17 mouse cellular contexts compared by ENCODE assay signal in the genomic region with DNA sequence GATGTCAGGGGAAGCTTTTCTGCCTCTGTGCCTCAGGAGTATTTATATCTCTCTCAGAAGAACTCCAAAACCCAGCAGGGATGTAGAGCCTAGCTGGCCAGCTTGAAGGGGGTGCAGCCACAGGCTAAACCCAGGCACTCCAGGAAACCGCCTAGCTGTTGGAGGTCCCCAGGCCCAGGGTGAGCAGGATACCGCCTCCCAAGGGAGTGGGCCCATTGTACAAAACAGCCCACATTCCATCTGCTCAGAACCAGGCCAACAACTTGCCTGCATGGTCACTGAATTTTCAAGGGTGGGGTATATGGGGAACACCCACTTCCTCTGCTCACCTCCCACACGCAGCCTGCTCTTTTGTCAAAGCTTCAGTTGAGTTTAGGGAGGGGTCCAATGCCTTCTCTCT. TPM values are rescaled to one million over a fixed set of nuclear protein-coding genes. Genes with fewer than 3 reads are reported as not detected.
DNase-seq lines count a peak whose midpoint lies in the region; ATAC-seq and TF ChIP-seq lines count a peak whose summit lies in the region.
"Had no signal": no experiment of that assay in that cellular context is flagged by ENCODE, and none has a peak within 500 bp of the region (broad histone marks: within the 10 kb centered on the region; RNA-seq: fewer than 3 reads in every experiment).

No protein-coding gene starts in this region.

- 95% methylated on average over 3 of the region's 3 CpGs for WGBS in hindbrain, postnatal 0 days

- intact Hi-C loops in left cerebral cortex, postnatal 25 days (cut with DNase I) = loop anchor here (5.0 kb wide), 1 partner anchor 37 kb away; no protein-coding TSS in a partner anchor

- no peak overlapping the region for H3K9ac ChIP-seq in ES-Bruce4 (ENCODE audit: low read depth, poor library complexity, severe bottlenecking)
- H3K9ac ChIP-seq in hindbrain, postnatal 0 days (replicated peaks; ENCODE audit: low read length) = no peak overlapping the region
- H3K9ac ChIP-seq: embryonic facial prominence, embryonic 15.5 days; hindbrain, embryonic 14.5 days; lung, embryonic 15.5 days had no signal

- TF ChIP-seq CTCF in ES-Bruce4 (IDR thresholded peaks at IDR 0.05; ENCODE audit: low read depth, low read length) = no peak
- TF ChIP-seq CTCF in hindbrain, postnatal 0 days (IDR thresholded peaks at IDR 0.05; ENCODE audit: low read depth) = no peak

- H3K4me3 ChIP-seq in ES-Bruce4 (ENCODE audit: low read depth, low read length) = no peak overlapping the region
- H3K4me3 ChIP-seq in hindbrain, postnatal 0 days (ENCODE audit: low read length) = no peak overlapping the region
- H3K4me3 ChIP-seq: embryonic facial prominence, embryonic 15.5 days; lung, embryonic 15.5 days; megakaryocyte, embryonic 14.5 days had no signal

- H3K27ac ChIP-seq in ES-Bruce4 (ENCODE audit: insufficient read depth, low read length) = peak overlapping the region; percentile 5; the same call in 1 of the 2 replicates
- H3K27ac ChIP-seq in hindbrain, postnatal 0 days = no peak overlapping the region
- H3K27ac ChIP-seq: embryonic facial prominence, embryonic 15.5 days; hindbrain, embryonic 14.5 days; lung, embryonic 15.5 days had no signal

- H3K9me3 ChIP-seq in ES-Bruce4 (replicated peaks; ENCODE audit: control insufficient read depth, insufficient read depth, low read length, poor library complexity, severe bottlenecking) = no peaks in the 10 kb centered on the region
- H3K9me3 ChIP-seq in hindbrain, postnatal 0 days (ENCODE audit: low read length) = no peaks in the 10 kb centered on the region
- H3K9me3 ChIP-seq: embryonic facial prominence, embryonic 15.5 days; lung, embryonic 15.5 days; megakaryocyte, embryonic 14.5 days had no signal

- peak; percentile 42 to 71 for DNase-seq in layer of hippocampus, adult 18-20 months (ENCODE audit: low spot score in 2 of 2)
- no peak for DNase-seq in layer of hippocampus, postnatal 36 days
- peak; percentile 70 for DNase-seq in brain, adult 2 months (ENCODE audit: low read depth, low spot score)
- peak; percentile 46 to 91 for DNase-seq in left cerebral cortex, postnatal 25 days (ENCODE audit: low spot score in 2 of 2)
- DNase-seq in hindbrain, postnatal 0 days (ENCODE audit: low spot score) = no peak
- DNase-seq: adrenal gland, adult 8-10 months; kidney, adult 8-10 months; liver had no signal

- TF ChIP-seq POLR2A in ES-Bruce4 (IDR thresholded peaks at IDR 0.05; ENCODE audit: insufficient read depth, low read length) = no peak

- no peak for ATAC-seq in hindbrain, postnatal 0 days
- ATAC-seq in cerebellum, adult (ENCODE audit: insufficient number of reproducible peaks, low FRiP score, low TSS enrichment) = no peak
- ATAC-seq: CD4-positive, CD25-positive, alpha-beta regulatory T cell, adult 4 months; forebrain, embryonic 14.5 days had no signal

- no peaks in the 10 kb centered on the region for H3K27me3 ChIP-seq in ES-Bruce4 (ENCODE audit: control insufficient read depth, insufficient read depth, low read length, poor library complexity, severe bottlenecking)
- H3K27me3 ChIP-seq in hindbrain, postnatal 0 days (ENCODE audit: insufficient read depth, low read length) = no peaks in the 10 kb centered on the region
- H3K27me3 ChIP-seq: embryonic facial prominence, embryonic 15.5 days; lung, embryonic 15.5 days had no signal

- peaks cover 1% of the 10 kb centered on the region for H3K4me1 ChIP-seq in ES-Bruce4 (ENCODE audit: control insufficient read depth, insufficient read depth, low read length)
- no peaks in the 10 kb centered on the region for H3K4me1 ChIP-seq in hindbrain, postnatal 0 days (ENCODE audit: insufficient read depth, low read length)
- H3K4me1 ChIP-seq: embryonic facial prominence, embryonic 15.5 days had no signal

- no peak for TF ChIP-seq EP300 in ES-Bruce4 (IDR thresholded peaks at IDR 0.05; ENCODE audit: insufficient read depth, low read depth, low read length)

- no peak overlapping the region for H3K4me2 ChIP-seq in hindbrain, postnatal 0 days (ENCODE audit: low read depth, low read length)
- H3K4me2 ChIP-seq: embryonic facial prominence, embryonic 15.5 days; hindbrain, embryonic 14.5 days; lung, embryonic 15.5 days had no signal

- no peaks in the 10 kb centered on the region for H3K36me3 ChIP-seq in ES-Bruce4 (ENCODE audit: control insufficient read depth, insufficient read depth, low read length, poor library complexity, severe bottlenecking)
- peaks cover 5% of the 10 kb centered on the region; the same call in 1 of the 2 replicates for H3K36me3 ChIP-seq in hindbrain, postnatal 0 days (ENCODE audit: insufficient read depth, low read length)

RNA-seq across cellular contexts. Expression of a gene that starts 17.6 kb away (rescaled TPM):
- 10 to 100 TPM; 25.3 to 28.7 TPM for total RNA-seq in layer of hippocampus, adult 18-20 months (2021)
- 10 to 100 TPM; 27.4 to 31.7 TPM for total RNA-seq in layer of hippocampus, postnatal 36 days (2021)
- 27.1 and 28.6 TPM in 2 replicates for polyA plus RNA-seq in ES-Bruce4 (2011; ENCODE audit: insufficient read depth, insufficient read length, low read depth, missing spikeins)
- total RNA-seq in left cerebral cortex, postnatal 25 days (2021) = 10 to 100 TPM; 21.0 to 27.2 TPM
- total RNA-seq in hindbrain, postnatal 0 days (2014; rRNA removed) = 4.0 and 17.2 TPM in 2 replicates
- 13.9 and 17.3 TPM in 2 replicates for polyA plus RNA-seq in hindbrain, postnatal 0 days (2015; fragmentation: Nextera tagmentation; extraction: Ambion mirVana)

RNA-seq across cellular contexts. Expression of a gene that starts 22.4 kb away (rescaled TPM):
- 10 to 100 TPM; 20.4 to 22.6 TPM for total RNA-seq in layer of hippocampus, adult 18-20 months (2021)
- total RNA-seq in layer of hippocampus, postnatal 36 days (2021) = 10 to 100 TPM; 19.8 to 20.6 TPM
- 4.7 and 6.3 TPM in 2 replicates for polyA plus RNA-seq in ES-Bruce4 (2011; ENCODE audit: insufficient read depth, insufficient read length, low read depth, missing spikeins)
- total RNA-seq in left cerebral cortex, postnatal 25 days (2021) = 10 to 100 TPM; 18.6 to 19.7 TPM
- total RNA-seq in hindbrain, postnatal 0 days (2014; rRNA removed) = 25.6 and 38.8 TPM in 2 replicates
- polyA plus RNA-seq in hindbrain, postnatal 0 days (2015; fragmentation: Nextera tagmentation; extraction: Ambion mirVana) = 33.2 and 34.8 TPM in 2 replicates

RNA-seq across cellular contexts. Expression of a gene that starts 30.6 kb away (rescaled TPM):
- total RNA-seq in layer of hippocampus, adult 18-20 months (2021) = 10 to 100 TPM; 75.7 to 89.4 TPM
- total RNA-seq in layer of hippocampus, postnatal 36 days (2021) = 10 to 100 TPM; 68.7 to 72.1 TPM
- polyA plus RNA-seq in ES-Bruce4 (2011; ENCODE audit: insufficient read depth, insufficient read length, low read depth, missing spikeins) = 16.6 and 18.0 TPM in 2 replicates
- 10 to 100 TPM; 75.2 to 95.7 TPM for total RNA-seq in left cerebral cortex, postnatal 25 days (2021)
- 10.4 and 12.4 TPM in 2 replicates for total RNA-seq in hindbrain, postnatal 0 days (2014; rRNA removed)
- 13.3 and 13.5 TPM in 2 replicates for polyA plus RNA-seq in hindbrain, postnatal 0 days (2015; fragmentation: Nextera tagmentation; extraction: Ambion mirVana)
- total RNA-seq: granulocyte monocyte progenitor cell, adult 5-6 weeks had no signal

RNA-seq across cellular contexts. Expression of a gene that starts 39.9 kb away (rescaled TPM):
- total RNA-seq in layer of hippocampus, adult 18-20 months (2021) = 100 to 1,000 TPM in 1 of 2 experiments, 10 to 100 TPM in 1; 96.7 to 100 TPM
- total RNA-seq in layer of hippocampus, postnatal 36 days (2021) = 100 to 1,000 TPM; 102 to 106 TPM
- 193 and 281 TPM in 2 replicates for polyA plus RNA-seq in ES-Bruce4 (2011; ENCODE audit: insufficient read depth, insufficient read length, low read depth, missing spikeins)
- 100 to 1,000 TPM in 1 of 2 experiments, 10 to 100 TPM in 1; 96.4 to 113 TPM for total RNA-seq in left cerebral cortex, postnatal 25 days (2021)
- 206 and 219 TPM in 2 replicates for total RNA-seq in hindbrain, postnatal 0 days (2014; rRNA removed)
- polyA plus RNA-seq in hindbrain, postnatal 0 days (2015; fragmentation: Nextera tagmentation; extraction: Ambion mirVana) = 329 and 332 TPM in 2 replicates

RNA-seq across cellular contexts. Expression of a gene that starts 52.1 kb away (rescaled TPM):
- 10 to 100 TPM; 23.8 to 24.4 TPM for total RNA-seq in layer of hippocampus, adult 18-20 months (2021)
- total RNA-seq in layer of hippocampus, postnatal 36 days (2021) = 10 to 100 TPM; 23.3 to 28.3 TPM
- 13.2 and 13.7 TPM in 2 replicates for polyA plus RNA-seq in ES-Bruce4 (2011; ENCODE audit: insufficient read depth, insufficient read length, low read depth, missing spikeins)
- total RNA-seq in left cerebral cortex, postnatal 25 days (2021) = 10 to 100 TPM; 22.0 to 27.9 TPM
- 14.7 and 15.5 TPM in 2 replicates for total RNA-seq in hindbrain, postnatal 0 days (2014; rRNA removed)
- polyA plus RNA-seq in hindbrain, postnatal 0 days (2015; fragmentation: Nextera tagmentation; extraction: Ambion mirVana) = 22.1 and 22.9 TPM in 2 replicates

Comparison
In these comparisons a context has a peak if more than half of its experiments do, and no peak if none do; other contexts are left out.
1. DNase-seq: peak in layer of hippocampus, adult 18-20 months (2 of 2), brain, adult 2 months (single experiment) and left cerebral cortex, postnatal 25 days (2 of 2); none in layer of hippocampus, postnatal 36 days (0 of 2) and hindbrain, postnatal 0 days (single experiment).